Mouse (Mus musculus) heart, postnatal 0 days (tissue): ENCODE data around the gene Elavl3. TPM values are rescaled to one million over a fixed set of nuclear protein-coding genes. Genes with fewer than 3 reads are reported as not detected.
"Not testable (repeated sequence)": the region's sequence is repeated elsewhere in the genome, so short reads cannot be mapped to it uniquely, and the experiment has no call there.

Experiments used
- ATAC-seq: fragments of 200-750 bp; cut with Nextera tagmentation; 2 replicates; pipeline ENCODE4 v1.8.0; 2017; ENCODE audit warnings: low read depth, moderate number of reproducible peaks, moderate library complexity; ENCODE audit not compliant: insufficient read depth
- DNase-seq: peaks from one replicate; pipeline ENCODE4 v3.0.0-alpha.2; 2016; ENCODE audit warnings: low spot score
- H3K27ac ChIP-seq: fragments of 300-500 bp; sonication (generic); 2 replicates; pipeline ENCODE4 v1.5.1; 2014; ENCODE audit warnings: low read depth, mild to moderate bottlenecking
- H3K27me3 ChIP-seq: fragments of 300-500 bp; sonication (generic); 2 replicates; pipeline ENCODE4 v1.6.1; 2014; ENCODE audit warnings: low read length, mixed read lengths; ENCODE audit not compliant: control insufficient read depth, insufficient read depth
- H3K36me3 ChIP-seq: fragments of 300-500 bp; sonication (generic); replicated peaks from 2 replicates; pipeline ENCODE4 v1.6.1; 2014; ENCODE audit warnings: low read length, mixed read lengths; ENCODE audit not compliant: control insufficient read depth, insufficient read depth
- H3K4me1 ChIP-seq: fragments of 300-500 bp; sonication (generic); 2 replicates; pipeline ENCODE4 v1.6.1; 2014; ENCODE audit warnings: antibody characterized with exemption; ENCODE audit not compliant: control insufficient read depth, insufficient read depth
- H3K4me2 ChIP-seq: fragments of 300-500 bp; sonication (generic); 2 replicates; pipeline ENCODE4 v1.6.1; 2014; ENCODE audit warnings: low read depth, mild to moderate bottlenecking, low read length, moderate library complexity
- H3K4me3 ChIP-seq: fragments of 300-500 bp; sonication (generic); 2 replicates; pipeline ENCODE4 v1.5.1; 2014; ENCODE audit warnings: low read depth, low read length
- H3K9ac ChIP-seq: fragments of 300-500 bp; sonication (generic); replicated peaks from 2 replicates; pipeline ENCODE4 v1.6.1; 2014; ENCODE audit warnings: low read depth, low read length, mixed read lengths
- H3K9me3 ChIP-seq: fragments of 300-500 bp; sonication (generic); replicated peaks from 2 replicates; pipeline ENCODE4 v1.6.1; 2016; ENCODE audit warnings: low read length; ENCODE audit not compliant: control insufficient read depth
- CTCF ChIP-seq: IDR thresholded peaks from 2 replicates; pipeline ENCODE4 v1.5.1; 2016; ENCODE audit warnings: antibody characterized with exemption, control low read depth, low read depth
- EP300 ChIP-seq: IDR thresholded peaks from 2 replicates; pipeline ENCODE4 v1.6.1; 2016; ENCODE audit warnings: antibody characterized with exemption, low read depth
- WGBS: fragments of 180-500 bp; shearing (Covaris S2); extraction: QIAGEN DNeasy Blood & Tissue Kit; methylation state at CpG from one replicate; pipeline ENCODE4 v1.1.7; 2014; 5-methylcytosine and 5-hydroxymethylcytosine counted together
- polyA plus RNA-seq: library from polyadenylated mRNA; unstranded; fragments of >200 nt; fragmentation: Nextera tagmentation; extraction: Ambion mirVana; gene quantifications from 2 replicates; pipeline ENCODE4 v1.2.1, GENCODE M21; 2015
- total RNA-seq: library from RNA; depleted of rRNA; stranded (reverse); fragments of >200 nt; gene quantifications from 2 replicates; pipeline ENCODE4 v1.2.3, GENCODE M21; 2014; ENCODE audit warnings: low replicate concordance

The Elavl3 gene
- total and polyA plus RNA-seq, 2 experiments from 2014 or later, result 0.15 TPM; not detected in 1

GRCm38 (mm10) chr9:22084667-22085021 is 32.8 kb upstream of the Elavl3 start:
- TF ChIP-seq EP300, result no peak
- no peak for TF ChIP-seq CTCF
- no peaks in the 10 kb centered on the region for H3K27me3 ChIP-seq
- WGBS, result 28% methylated on average over 4 of the region's 4 CpGs
- H3K4me3 ChIP-seq, result peak overlapping the region; percentile 88
- H3K27ac ChIP-seq, result peak overlapping the region; percentile 78
- H3K36me3 ChIP-seq, result peaks cover 4% of the 10 kb centered on the region; the same call in 1 of the 2 replicates
- no peak for DNase-seq
- H3K4me1 ChIP-seq, result peaks cover 9% of the 10 kb centered on the region; the same call in 1 of the 2 replicates
- H3K9ac ChIP-seq, result peak overlapping the region; percentile 77
- peak overlapping the region; percentile 84 for H3K4me2 ChIP-seq
- H3K9me3 ChIP-seq, result no peaks in the 10 kb centered on the region
- ATAC-seq, result no peak

GRCm38 (mm10) chr9:22076223-22076622 is 24.4 kb upstream of the Elavl3 start:
- no peaks in the 10 kb centered on the region for H3K9me3 ChIP-seq
- no peak overlapping the region for H3K4me3 ChIP-seq
- 89% methylated on average over 23 of the region's 23 CpGs for WGBS
- ATAC-seq, result no peak
- no peaks in the 10 kb centered on the region for H3K27me3 ChIP-seq
- H3K4me1 ChIP-seq, result no peaks in the 10 kb centered on the region
- no peak overlapping the region for H3K27ac ChIP-seq
- TF ChIP-seq EP300 (no peak), CTCF (no peak)
- H3K4me2 ChIP-seq, result no peak overlapping the region
- no peak for DNase-seq
- H3K9ac ChIP-seq, result no peak overlapping the region
- H3K36me3 ChIP-seq, result peaks cover 53% of the 10 kb centered on the region

GRCm38 (mm10) chr9:22075778-22076177 is 24.0 kb upstream of the Elavl3 start:
- not testable (repeated sequence) for ATAC-seq, H3K9ac ChIP-seq, H3K4me2 ChIP-seq, H3K9me3 ChIP-seq, H3K4me1 ChIP-seq, H3K27ac ChIP-seq, DNase-seq, H3K4me3 ChIP-seq, H3K27me3 ChIP-seq
- H3K36me3 ChIP-seq, result peaks cover 53% of the 10 kb centered on the region
- WGBS, result 70% methylated on average over 4 of the region's 5 CpGs

GRCm38 (mm10) chr9:22072276-22072675 is 20.5 kb upstream of the Elavl3 start:
- no peak for ATAC-seq
- no peaks in the 10 kb centered on the region for H3K27me3 ChIP-seq
- no peaks in the 10 kb centered on the region; the same call in 1 of the 2 replicates for H3K4me1 ChIP-seq
- peaks cover 52% of the 10 kb centered on the region for H3K36me3 ChIP-seq
- H3K9me3 ChIP-seq, result no peaks in the 10 kb centered on the region
- WGBS, result 75% methylated on average over 4 of the region's 4 CpGs
- H3K4me2 ChIP-seq, result no peak overlapping the region
- no peak overlapping the region for H3K27ac ChIP-seq
- no peak overlapping the region for H3K9ac ChIP-seq
- no peak overlapping the region for H3K4me3 ChIP-seq
- no peak for DNase-seq
- TF ChIP-seq EP300 (no peak), CTCF (no peak)

GRCm38 (mm10) chr9:22070791-22071573 is 19.2 kb upstream of the Elavl3 start, which contains the start of the genes Gm49318 and Zfp653:
Gene Gm49318, minus strand, starts transcription at chr9:22071259.
Gene Zfp653, minus strand, starts transcription at chr9:22071376.
- Histone ChIP-seq H3K4me2 (peak within 1 kb of the TSS; percentile 63), H3K9me3 (no peaks in the 10 kb centered on the region), H3K4me3 (peak within 1 kb of the TSS; percentile 98), H3K27me3 (no peaks in the 10 kb centered on the region), H3K27ac (peak within 1 kb of the TSS; percentile 97), H3K4me1 (no peaks in the 10 kb centered on the region; the same call in 1 of the 2 replicates), H3K36me3 (peaks cover 51% of the 10 kb centered on the region), H3K9ac (peak within 1 kb of the TSS; percentile 90)
- DNase-seq, result peak; percentile 97
- TF ChIP-seq CTCF (peak; percentile 21; the same call in 1 of the 2 replicates), EP300 (peak; percentile 2; the same call in 1 of the 2 replicates)
- peak; percentile 97 for ATAC-seq
- WGBS, result under 1% methylated on average over 79 of the region's 87 CpGs
